Mouse (Mus musculus) left cerebral cortex, postnatal 36 days (tissue): ENCODE data around the gene Tm9sf2. TPM values are rescaled to one million over a fixed set of nuclear protein-coding genes. Genes with fewer than 3 reads are reported as not detected.
"Not testable (repeated sequence)": the region's sequence is repeated elsewhere in the genome, so short reads cannot be mapped to it uniquely, and the experiment has no call there.

Experiments used
- DNase-seq, 2 experiments: peaks; one replicate each; pipeline ENCODE4 v3.0.0; 2021 to 2022; ENCODE audit warnings: low spot score in 2 of 2, mixed read lengths in 1 of 2
- intact Hi-C: fragments of 180-260 bp; cut with DNase I; formaldehyde crosslinking; loops from one replicate; pipeline ENCODE4 v1.15.1; 2025
- total RNA-seq, 2 experiments: library from RNA; stranded (reverse); gene quantifications; 2 replicates each; pipeline ENCODE4 v1.2.3; 2021

Gene Tm9sf2
- total RNA-seq = 100 to 1,000 TPM; 101 to 117 TPM

DNA sequence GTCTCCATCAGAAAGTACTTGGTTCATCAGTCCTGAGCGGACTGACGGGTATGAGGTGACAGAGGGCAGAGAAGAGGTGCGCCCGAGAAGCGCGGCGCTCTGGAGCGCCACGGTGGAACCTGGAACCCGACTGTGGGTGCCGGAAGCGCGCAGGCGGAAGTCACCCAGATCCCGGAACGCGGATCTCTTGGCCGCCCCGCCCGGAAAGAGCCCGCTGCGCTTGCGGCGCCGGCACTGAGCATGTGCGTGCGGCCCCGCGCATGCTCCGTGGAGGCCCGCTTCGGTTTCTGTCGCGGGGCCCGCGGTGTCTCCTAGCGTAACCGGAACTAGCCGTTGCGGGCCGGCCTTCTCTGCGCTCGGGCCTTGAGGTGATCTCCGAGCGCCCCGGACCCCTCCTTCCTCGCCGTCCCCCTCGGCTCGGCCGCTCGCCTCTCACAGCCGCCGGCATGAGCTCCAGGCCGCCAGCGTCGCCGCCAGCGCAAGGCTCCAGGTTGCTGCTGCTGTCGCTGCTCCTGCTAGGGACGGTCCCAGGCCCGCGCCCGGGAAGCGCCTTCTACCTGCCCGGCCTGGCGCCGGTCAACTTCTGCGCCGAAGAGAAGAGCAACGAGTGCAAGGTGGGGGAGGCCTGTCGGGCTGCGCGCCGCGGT is at the start of gene Tm9sf2:
Gene Tm9sf2, plus strand, starts transcription at position 217 of the 647 bp plus-strand sequence.
- peak; percentile 93 to 98 for DNase-seq
- intact Hi-C loops = loop anchor here (5.0 kb wide), 1 partner anchor 230 kb away; the partner anchor contains the start of gene Ubac2

DNA sequence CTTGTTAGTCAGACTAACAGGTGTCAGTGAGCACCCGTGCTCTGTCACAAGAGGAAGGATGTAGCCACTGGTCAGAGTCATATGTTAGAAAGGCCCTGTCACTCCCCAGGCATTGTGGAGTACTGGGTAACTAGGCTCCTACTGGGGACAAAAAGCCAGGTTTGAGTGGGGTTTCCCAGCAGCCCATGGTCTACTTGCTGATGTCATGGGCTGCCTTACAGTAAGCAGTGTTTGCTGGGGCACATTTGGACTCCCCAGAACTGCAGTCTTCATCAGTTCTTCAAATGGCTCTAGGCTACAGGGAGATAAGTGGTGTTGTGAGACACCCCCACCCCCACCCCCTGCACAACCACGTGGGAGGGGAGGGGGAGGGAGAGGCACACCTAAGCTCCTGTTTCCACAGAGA is 48.9 kb upstream of the Tm9sf2 start:
- intact Hi-C loops = no loop called here
- no peak for DNase-seq

DNA sequence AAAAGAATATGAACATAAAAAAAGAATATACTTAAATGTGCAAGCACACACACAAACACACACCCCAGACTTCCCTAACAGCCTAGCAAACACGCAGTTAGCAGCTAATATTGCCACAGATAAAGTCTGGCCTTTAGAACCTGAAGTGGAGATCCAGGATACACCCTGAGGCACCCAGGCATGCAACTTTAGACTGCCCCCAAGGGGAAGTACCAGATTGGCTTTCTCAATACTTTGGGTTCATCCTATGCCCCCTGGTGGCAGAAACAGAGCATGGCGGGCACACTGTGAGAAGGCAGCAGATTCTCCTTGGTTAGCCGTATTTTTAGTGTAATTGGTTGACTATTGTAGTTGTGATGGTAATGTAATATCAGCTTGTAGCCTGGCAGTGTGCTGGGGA is 46.2 kb upstream of the Tm9sf2 start:
- DNase-seq = peak; percentile 65 to 77
- intact Hi-C loops = loop anchor here (1.0 to 5.0 kb wide), 2 partner anchors 131 to 193 kb away; no protein-coding TSS in a partner anchor

DNA sequence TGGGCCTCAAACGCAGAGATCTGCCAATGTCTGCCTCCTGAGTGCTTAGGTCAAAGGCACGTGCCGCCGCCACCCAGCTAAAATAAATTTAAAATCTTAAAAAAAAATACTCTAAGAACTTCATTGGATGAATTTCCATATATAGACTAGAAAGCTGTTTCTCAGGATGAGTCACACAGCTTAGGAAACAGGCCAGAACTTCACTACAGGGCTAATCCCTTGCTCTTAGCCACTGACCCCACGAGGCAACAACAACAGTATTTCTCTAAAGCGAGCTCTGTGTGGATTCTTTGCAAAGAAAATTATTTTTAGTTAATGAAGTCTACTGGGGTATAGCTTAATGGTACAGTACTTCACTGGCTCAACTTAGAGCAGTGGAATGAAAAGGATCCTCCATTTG is 45.5 kb upstream of the Tm9sf2 start:
- intact Hi-C loops = loop anchor here (5.0 kb wide), 1 partner anchor 194 kb away; no protein-coding TSS in a partner anchor
- DNase-seq = no peak

DNA sequence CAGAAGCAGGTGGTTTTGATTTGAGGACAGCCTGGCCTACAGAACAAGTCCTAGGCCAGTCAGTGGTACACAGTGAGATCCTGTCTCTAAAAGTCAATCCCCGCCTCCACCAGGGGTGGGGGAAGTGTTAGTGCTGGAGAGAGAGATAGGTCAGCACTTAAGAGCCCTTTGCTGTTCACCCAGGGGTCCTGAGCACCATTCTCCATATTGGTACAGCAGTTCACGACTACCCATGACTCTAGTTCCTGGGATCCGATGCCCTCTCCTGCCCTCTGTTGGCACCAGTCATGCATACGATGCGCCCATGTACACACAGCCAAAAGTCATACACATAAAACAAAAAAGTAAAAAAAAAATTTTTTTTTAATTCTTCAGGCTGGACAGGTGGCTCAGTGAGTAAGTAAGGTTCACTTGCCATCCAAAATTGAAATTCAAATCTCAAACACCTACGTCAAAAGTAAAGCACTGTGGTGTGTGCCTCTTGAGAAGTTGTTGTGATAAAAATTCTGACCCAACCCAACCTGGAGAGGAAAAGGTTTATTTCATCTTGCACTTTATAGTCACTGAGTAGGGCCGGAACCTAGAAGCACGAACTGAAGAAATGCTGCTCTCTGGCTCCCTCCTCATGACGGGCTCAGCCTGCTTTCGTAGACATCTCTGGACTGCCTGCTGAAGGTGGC is 44.3 kb upstream of the Tm9sf2 start:
- intact Hi-C loops = loop anchor here (5.0 kb wide), 1 partner anchor 195 kb away; no protein-coding TSS in a partner anchor
- DNase-seq = no peak

DNA sequence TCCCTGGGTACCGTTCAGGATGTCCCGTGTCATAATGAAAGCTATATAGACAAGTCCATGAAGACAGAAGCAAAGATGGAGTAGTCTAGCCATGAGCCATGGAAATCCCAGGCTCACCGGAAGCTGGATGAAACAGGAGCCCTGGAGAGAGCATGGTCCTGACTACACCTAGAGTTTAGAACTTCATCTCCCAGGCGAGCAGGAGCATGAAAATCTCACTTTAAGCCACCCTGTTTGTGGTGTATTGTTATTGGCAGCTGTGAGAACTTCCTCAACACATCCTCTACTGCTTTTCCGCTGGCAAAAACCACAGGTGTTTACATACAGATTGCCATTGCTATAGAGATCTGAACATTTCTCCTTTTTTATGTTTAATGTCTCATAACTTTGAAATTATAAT is 43.2 kb upstream of the Tm9sf2 start:
- DNase-seq = no peak
- intact Hi-C loops = loop anchor here (5.0 kb wide), 1 partner anchor 196 kb away; no protein-coding TSS in a partner anchor

DNA sequence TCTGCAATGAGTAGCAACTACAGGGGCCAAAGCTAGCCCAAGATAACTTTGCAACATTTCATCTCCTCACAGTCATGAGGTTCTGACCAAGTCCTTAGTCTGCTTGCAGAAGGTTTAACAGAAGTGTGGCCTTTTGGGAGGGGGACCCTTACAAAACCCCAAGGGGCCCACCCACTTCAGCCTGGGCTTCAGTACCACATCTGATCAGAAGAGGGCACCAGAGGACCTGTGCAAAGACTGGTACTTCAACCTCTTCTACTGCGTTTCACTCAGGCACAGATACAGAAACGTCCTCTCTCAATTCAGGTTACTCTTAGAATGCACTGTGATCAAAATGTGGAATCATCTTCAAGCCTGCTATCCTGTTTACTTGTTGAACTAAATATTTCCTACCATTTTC is 42.3 kb upstream of the Tm9sf2 start:
- intact Hi-C loops = loop anchor here (2.0 to 5.0 kb wide), 2 partner anchors 66 to 197 kb away; no protein-coding TSS in a partner anchor
- DNase-seq = peak; percentile 30 to 54

DNA sequence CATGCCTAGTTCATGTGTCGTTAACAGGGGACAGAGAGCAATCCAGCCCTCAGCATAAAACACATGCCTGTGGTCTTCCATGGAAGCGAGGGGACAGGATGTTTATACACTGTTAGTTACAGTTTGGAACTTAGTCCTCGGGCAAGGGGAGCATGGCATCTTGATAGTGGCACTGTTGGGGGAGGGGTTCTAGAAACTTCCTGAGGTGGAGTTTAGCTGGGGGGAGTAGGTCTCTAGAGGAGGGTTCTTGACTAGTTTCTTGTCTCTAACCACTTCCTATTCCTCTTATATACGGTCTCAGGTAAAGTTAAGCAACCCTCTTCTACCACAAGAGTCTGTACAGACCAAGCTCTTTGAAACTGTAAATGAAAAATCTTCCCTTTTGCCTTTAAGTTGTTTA is 40.6 kb upstream of the Tm9sf2 start:
- intact Hi-C loops = no loop called here
- DNase-seq = no peak

DNA sequence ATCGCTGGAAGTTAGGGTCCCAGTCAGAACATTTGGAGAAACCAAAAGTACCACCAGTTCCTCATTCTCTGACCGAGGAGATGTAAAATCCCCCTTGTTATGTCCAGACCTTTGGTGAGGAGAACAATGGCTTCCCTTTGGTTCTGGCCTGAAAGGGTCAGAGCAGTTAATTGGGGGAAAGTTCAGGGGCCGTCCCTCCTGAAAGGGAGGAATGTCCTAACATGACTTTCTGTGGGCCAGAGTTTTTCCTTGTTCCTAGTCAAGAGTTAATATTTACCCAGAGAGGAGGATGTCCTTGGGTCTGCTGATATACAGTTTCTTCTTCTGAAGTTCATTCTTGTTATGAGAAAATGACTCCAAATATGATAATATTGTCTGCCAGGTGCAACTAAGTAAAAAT is 38.8 kb upstream of the Tm9sf2 start:
- DNase-seq, intact Hi-C loops: not testable (repeated sequence)

DNA sequence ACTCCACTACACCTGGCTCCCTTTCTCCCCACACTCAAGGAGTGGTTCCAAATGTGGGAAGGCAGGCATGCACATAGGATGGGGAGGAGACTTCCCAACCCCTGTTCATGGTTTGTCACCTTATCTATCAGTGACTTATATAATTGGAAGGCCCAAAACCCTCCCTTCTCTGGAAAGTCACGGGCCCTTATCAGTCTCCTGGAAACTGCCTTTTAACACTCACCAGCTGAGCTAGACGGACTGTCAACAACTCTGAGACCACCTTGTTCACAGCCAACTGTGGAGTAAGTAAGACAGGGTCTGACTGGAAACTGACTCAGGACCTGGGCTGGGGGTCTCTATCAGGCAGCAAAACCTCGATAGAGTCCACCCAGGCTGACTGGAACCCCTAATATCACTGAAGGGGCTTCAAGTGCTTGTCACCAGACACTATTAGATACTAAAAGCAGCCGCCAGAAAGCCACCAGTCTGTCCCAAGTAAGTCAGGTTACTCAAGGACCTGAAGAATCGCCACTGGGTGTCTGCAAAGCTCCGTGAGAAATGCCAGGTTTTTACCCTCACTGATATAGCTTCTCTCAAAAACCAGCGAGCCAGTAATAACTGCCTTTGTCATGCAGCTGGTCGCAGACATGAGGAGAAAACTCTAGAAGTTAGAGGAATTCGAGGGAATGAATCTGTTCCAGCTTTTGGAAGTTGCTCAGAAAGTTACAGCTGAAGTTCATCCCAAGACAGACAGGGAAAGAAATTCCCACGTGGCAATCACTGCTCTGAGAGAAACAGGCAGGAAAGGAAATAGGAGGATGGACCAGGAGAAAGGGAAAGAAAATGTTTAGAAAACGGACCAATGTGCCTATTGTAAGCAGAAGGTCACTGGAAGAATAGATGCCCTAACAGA is 37.8 kb upstream of the Tm9sf2 start:
- DNase-seq = no peak
- intact Hi-C loops = no loop called here

DNA sequence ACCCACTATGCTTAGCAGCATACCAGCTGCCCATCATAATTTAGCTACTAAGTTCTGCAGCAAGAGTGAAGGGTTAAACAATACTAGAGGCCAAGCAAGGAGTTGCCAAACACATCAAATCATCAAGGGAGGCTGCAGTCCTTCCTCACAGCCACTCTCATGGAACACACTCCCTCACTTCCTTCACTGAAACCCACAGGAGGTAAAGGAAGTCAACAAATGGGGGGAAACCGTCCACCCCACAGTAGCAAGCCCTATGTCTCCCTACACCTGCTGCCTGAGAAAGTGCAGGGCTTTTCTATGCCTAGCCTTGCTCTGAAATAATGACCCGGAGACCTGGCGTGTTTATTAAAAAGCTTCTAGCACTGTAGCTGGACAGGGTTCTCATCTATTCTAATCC is 36.9 kb upstream of the Tm9sf2 start:
- no peak for DNase-seq
- intact Hi-C loops = no loop called here

DNA sequence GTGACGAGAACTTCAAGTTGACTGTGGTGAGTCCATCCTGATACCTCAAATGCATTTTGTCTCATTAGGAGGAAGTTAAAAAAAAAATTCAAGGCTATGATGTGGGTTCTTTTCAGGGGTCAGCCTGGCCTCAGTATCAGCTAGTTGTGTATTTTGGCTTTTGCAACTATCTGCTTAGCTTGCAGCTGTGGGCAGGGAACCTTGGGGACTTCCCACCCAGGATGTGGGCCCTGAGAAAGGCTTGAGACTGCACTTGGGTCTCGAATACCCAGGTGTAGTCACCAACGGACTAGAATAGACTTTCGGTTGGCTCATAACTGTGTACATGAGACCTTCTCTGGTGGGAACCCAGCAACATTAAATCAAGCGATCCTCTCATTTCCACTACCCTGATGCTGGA is 33.4 kb upstream of the Tm9sf2 start:
- DNase-seq = no peak
- intact Hi-C loops = no loop called here

DNA sequence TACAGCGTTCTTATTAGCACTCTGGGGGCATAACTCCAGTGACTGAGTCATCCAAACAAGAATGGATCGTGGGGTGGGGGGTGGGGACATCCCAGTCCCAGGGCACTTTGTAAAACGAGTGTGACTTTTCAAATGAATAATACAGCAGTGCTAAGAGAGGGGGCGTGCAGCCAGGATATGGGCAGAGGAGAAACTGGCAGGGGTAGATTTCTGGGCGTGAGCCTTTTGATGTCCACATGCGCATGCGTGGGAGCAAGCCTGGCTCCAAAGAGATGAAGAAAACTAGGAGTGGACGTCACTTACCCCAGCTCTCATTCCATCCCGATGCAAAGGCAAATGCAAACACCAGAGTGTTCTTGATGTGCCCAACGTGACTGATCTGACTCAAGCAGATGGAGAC is 32.5 kb upstream of the Tm9sf2 start:
- intact Hi-C loops = no loop called here
- no peak for DNase-seq

DNA sequence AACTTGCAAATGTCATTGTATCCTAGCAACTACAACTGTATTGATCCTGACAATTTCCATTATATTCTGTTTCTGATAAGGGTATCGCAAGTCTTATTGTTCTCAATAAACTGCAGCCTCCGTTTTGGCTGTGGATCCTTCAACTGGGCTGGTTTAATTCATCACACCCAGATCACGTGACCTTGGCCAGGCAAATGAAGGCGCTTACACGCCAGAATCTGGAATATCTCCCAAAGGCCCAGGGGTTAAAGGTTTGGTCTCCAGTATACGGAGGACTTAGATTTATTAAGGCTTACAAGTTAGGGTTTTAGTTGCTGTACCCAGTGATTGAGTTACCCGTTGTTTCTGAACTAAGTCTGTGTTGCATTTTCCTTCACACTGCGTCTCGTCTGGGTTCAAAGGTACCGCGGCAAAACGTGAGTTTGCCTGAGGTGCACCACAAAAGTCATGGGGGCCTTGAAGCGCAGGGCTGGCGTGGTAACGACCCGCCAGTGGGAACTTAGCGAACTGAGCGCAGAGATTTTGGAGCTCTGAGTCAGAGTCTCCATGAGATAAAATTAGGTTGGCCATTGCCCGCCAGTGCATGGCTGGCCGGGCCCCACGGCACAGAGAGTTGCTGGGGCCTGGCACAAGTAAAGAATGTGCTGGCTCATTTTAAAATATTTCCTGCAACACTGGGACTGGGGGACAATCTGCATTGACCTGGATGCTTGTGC is 31.2 kb upstream of the Tm9sf2 start:
- DNase-seq = no peak
- intact Hi-C loops = no loop called here

DNA sequence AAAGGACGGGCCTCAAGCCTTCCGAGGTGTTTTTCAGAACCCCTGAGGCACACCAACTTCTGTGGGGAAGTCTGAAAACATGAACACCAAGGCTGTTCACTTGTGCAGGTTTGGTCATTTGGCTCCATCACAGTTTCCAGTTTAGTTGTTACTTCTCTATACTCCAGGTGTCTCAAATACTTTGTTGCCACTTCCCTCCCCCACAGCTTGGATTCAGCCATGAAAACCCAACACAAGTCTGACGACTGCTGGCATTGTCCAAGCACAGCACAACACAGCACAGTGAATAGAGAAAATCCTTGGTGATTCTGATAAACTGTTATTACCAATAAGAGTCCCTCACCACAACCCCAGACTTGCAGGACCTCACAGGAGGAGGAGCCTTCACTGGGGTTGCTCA is 29.8 kb upstream of the Tm9sf2 start:
- intact Hi-C loops = no loop called here
- no peak for DNase-seq

DNA sequence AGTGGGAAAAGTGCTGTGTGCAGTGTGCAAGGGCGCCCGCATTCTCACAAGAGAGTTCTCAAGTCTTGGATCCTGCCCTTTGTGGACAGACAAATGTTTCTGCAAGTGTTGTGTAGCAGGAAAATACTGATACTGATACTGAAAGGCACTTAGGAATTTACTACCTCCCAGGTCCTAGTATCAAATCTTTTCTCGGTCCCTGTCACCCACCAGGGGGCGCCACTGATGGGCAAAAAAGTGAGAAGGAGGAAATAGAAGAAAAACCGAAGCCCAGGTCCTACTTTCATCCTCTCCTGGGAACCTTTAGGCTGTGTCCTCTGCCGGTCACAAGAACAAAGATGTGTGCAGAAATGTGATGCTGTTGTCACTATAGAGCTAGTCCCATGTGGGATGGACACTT is 27.4 kb upstream of the Tm9sf2 start:
- intact Hi-C loops = no loop called here
- peak in 1 of 2 experiments; percentile 31 for DNase-seq

DNA sequence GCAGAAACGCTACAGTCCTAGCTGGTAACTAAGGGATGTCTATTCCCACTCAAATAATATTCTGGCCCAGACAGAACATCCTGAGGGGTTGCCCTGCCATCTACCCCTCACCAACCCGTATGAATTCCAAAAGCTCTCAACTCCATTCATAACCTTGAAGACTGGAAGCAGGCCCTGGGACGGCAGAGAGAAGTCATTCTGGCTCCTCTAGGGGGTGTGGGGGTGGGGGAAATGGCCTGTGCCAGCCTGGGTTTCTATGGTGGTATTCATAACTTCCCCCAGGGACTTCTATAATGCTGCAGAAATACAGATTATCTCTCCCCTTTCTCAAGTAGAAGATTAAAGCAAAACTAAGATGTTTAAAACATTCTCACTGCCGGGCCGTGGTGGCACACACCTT is 26.9 kb upstream of the Tm9sf2 start:
- intact Hi-C loops = no loop called here
- no peak for DNase-seq

DNA sequence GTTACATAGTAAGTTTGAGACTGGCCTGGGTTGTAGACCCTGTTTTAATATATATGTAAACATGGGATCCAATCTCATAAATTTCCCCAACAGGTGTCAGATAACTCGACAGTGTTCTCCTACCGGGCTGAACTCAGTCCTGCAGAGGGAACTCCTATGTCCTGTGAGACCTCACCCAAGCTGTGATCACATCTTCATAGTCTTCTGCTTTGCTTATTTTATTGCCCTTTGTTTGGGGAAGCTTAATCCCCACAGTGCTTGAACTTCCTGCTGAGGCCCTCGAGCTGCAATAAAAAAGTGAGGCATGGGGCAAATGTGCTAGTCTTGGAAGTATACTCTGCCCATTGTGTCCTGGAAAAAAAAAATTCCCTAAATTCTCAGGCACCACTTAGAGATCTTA is 25.5 kb upstream of the Tm9sf2 start:
- no peak for DNase-seq
- intact Hi-C loops = no loop called here

DNA sequence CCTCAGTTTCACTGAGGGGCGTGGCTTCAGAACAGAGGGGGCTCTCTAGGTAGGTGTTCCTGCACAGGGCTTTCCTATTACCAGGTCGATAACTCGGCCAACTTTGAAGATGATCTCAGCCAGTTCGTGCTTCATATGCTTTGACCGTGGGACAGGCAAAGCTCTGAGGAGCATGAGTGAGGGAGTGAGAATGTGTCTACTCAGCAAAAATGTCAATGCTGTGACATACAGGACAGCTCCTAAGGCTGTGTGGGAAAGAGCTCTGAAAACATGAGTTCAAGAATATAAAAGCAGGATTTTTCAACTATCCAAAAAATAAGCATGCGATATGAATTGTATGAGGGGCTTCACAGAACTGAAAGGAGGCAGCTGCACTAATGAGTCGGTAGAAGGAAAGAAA is 23.3 kb upstream of the Tm9sf2 start:
- no peak for DNase-seq
- intact Hi-C loops = no loop called here

DNA sequence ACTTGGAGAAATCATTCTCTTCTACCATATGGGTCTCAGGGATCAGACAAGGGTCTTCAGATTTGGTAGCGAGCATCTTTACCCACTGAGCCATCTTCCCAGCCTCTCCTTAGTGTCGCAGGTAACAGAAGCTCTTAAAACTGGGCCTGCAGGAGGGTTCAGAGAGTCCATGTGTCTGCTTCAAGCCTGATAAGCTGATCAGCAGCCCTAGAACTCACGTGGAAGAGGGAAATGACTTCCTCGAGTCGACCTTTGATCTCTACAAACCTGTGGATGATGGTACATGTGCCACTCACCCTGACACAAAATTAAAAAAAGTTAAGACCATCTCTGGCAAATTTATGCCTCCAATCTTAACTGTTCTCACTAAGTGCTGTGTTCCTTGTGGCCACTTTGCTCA is 18.9 kb upstream of the Tm9sf2 start:
- DNase-seq = no peak
- intact Hi-C loops = no loop called here
